13 mouse cellular contexts compared by ENCODE assay signal in the genomic region with DNA sequence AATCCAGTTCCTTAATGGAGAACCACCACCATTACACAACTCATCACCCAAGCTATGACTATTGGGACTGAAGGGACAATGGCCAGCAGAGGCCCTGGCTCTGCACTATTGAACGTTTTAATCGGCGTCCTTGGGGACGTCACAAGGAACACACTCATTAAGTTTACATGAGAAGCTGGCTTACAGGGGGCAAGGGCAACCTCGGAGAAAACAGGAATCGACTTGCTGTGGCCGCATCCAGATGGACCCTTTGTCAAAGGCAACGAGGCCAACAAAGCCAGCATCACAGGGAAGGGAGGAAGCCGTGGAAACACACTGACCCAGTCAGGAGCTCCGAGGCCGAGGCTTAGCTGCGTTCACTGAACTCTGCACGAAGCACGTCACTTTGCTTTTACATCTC.
DNase-seq lines count a peak whose midpoint lies in the region; ATAC-seq and TF ChIP-seq lines count a peak whose summit lies in the region.
"Had no signal": no experiment of that assay in that cellular context is flagged by ENCODE, and none has a peak within 500 bp of the region (broad histone marks: within the 10 kb centered on the region; RNA-seq: fewer than 3 reads in every experiment).

No protein-coding gene starts in this region.

- H3K9me3 ChIP-seq in CH12.LX (replicated peaks; ENCODE audit: low read length): no peaks in the 10 kb centered on the region
- no peaks in the 10 kb centered on the region for H3K9me3 ChIP-seq in forebrain, embryonic 14.5 days (replicated peaks; ENCODE audit: control insufficient read depth, low read length)
- no peaks in the 10 kb centered on the region for H3K9me3 ChIP-seq in midbrain, embryonic 12.5 days
- H3K9me3 ChIP-seq: limb, embryonic 13.5 days had no signal

- TF ChIP-seq RAD21 in CH12.LX (IDR thresholded peaks at IDR 0.05; ENCODE audit: low read depth, low read length): no peak

- intact Hi-C loops in heart, postnatal 10 days (cut with DNase I): no loop called here

- dilution Hi-C loops in CH12.LX (cut with MboI; ENCODE audit: extremely low pct_ligation_motif_present, extremely low pct_unique_long_range_greater_than_20kb, low sequenced_read_pairs): no loop called here

- DNase-seq in CH12.LX (ENCODE audit: extremely low read depth): no peak
- peak; percentile 30 to 38 for DNase-seq in cerebellum, postnatal 25 days
- peak; percentile 42 for DNase-seq in forebrain, embryonic 14.5 days (ENCODE audit: low spot score)
- DNase-seq in heart, postnatal 10 days: no peak
- DNase-seq in urinary bladder, postnatal 4 days (ENCODE audit: low spot score in 2 of 2): no peak
- DNase-seq in heart, adult 18-20 months: no peak
- DNase-seq: kidney, postnatal 36 days; lung, postnatal 14 days; spleen, adult 18-20 months; thymus, adult 18-20 months had no signal

- TF ChIP-seq EP300 in CH12.LX (IDR thresholded peaks at IDR 0.05; ENCODE audit: low read length): no peak

- H3K4me1 ChIP-seq in CH12.LX (ENCODE audit: control insufficient read depth in 1 of 2, insufficient read depth in 2 of 2): peaks cover 13 to 46% of the 10 kb centered on the region in 2 experiments
- H3K4me1 ChIP-seq in forebrain, embryonic 14.5 days (ENCODE audit: control insufficient read depth, insufficient read depth, low read length): peaks cover 18% of the 10 kb centered on the region
- peaks cover 32% of the 10 kb centered on the region for H3K4me1 ChIP-seq in midbrain, embryonic 12.5 days
- H3K4me1 ChIP-seq: limb, embryonic 13.5 days had no signal

- TF ChIP-seq CTCF in CH12.LX (conservative IDR thresholded peaks at IDR 0.05 in 1 of 2, IDR thresholded peaks at IDR 0.05 in 1 of 2; ENCODE audit: low read depth in 2 of 2, low read length in 2 of 2): no peak

- peak overlapping the region; percentile 90 for H3K4me2 ChIP-seq in CH12.LX (ENCODE audit: insufficient read depth, low read depth, poor library complexity, severe bottlenecking)
- peak overlapping the region; percentile 20; the same call in 1 of the 2 replicates for H3K4me2 ChIP-seq in forebrain, embryonic 14.5 days (ENCODE audit: low read length)
- H3K4me2 ChIP-seq in midbrain, embryonic 12.5 days (replicated peaks): peak overlapping the region; percentile 20
- H3K4me2 ChIP-seq: limb, embryonic 13.5 days had no signal

- no peaks in the 10 kb centered on the region for H3K79me2 ChIP-seq in CH12.LX (replicated peaks; ENCODE audit: control insufficient read depth, extremely low read depth, insufficient read depth, poor library complexity, severe bottlenecking)

- in situ Hi-C loops in CH12.LX (cut with MboI; ENCODE audit: low pct_ligation_motif_present, low pct_unique_long_range_greater_than_20kb, low sequenced_read_pairs): no loop called here

- TF ChIP-seq POLR2A in CH12.LX (IDR thresholded peaks at IDR 0.05; ENCODE audit: low read depth, low read length): no peak

- no peaks in the 10 kb centered on the region for H3K27me3 ChIP-seq in CH12.LX (replicated peaks)
- no peaks in the 10 kb centered on the region for H3K27me3 ChIP-seq in forebrain, embryonic 14.5 days (replicated peaks; ENCODE audit: control insufficient read depth, insufficient read depth, low read length)
- no peaks in the 10 kb centered on the region for H3K27me3 ChIP-seq in midbrain, embryonic 12.5 days
- H3K27me3 ChIP-seq: limb, embryonic 13.5 days had no signal

- H3K4me3 ChIP-seq in CH12.LX (replicated peaks in 1 of 3; ENCODE audit: low read depth in 2 of 3, low read length in 2 of 3, poor library complexity in 1 of 3): peak overlapping the region in 1 of 3 experiments; percentile 3
- H3K4me3 ChIP-seq in forebrain, embryonic 14.5 days (ENCODE audit: low read depth, low read length): no peak overlapping the region
- no peak overlapping the region for H3K4me3 ChIP-seq in midbrain, embryonic 12.5 days
- H3K4me3 ChIP-seq: limb, embryonic 13.5 days had no signal

- H3K9ac ChIP-seq in CH12.LX (ENCODE audit: insufficient read depth, low read depth): no peak overlapping the region; the same call in 1 of the 2 replicates
- peak overlapping the region; percentile 29; the same call in 1 of the 2 replicates for H3K9ac ChIP-seq in forebrain, embryonic 14.5 days (ENCODE audit: low read length)
- H3K9ac ChIP-seq in midbrain, embryonic 12.5 days (replicated peaks): 0 out of 2 replicates have a peak overlapping the region, but pooled peaks have one; percentile 2
- H3K9ac ChIP-seq: limb, embryonic 13.5 days had no signal

- H3K36me3 ChIP-seq in CH12.LX (replicated peaks in 1 of 2; ENCODE audit: control insufficient read depth in 1 of 2, insufficient read depth in 1 of 2, low read length in 1 of 2): no peaks in the 10 kb centered on the region
- no peaks in the 10 kb centered on the region for H3K36me3 ChIP-seq in forebrain, embryonic 14.5 days (ENCODE audit: control insufficient read depth, insufficient read depth, low read length)
- no peaks in the 10 kb centered on the region for H3K36me3 ChIP-seq in midbrain, embryonic 12.5 days
- H3K36me3 ChIP-seq: limb, embryonic 13.5 days had no signal

- WGBS in forebrain, embryonic 14.5 days: 13% methylated on average over 14 of the region's 14 CpGs
- WGBS in midbrain, embryonic 12.5 days: 16% methylated on average over 14 of the region's 14 CpGs

- peak; percentile 37; the same call in 1 of the 2 replicates for ATAC-seq in forebrain, embryonic 14.5 days
- peak; percentile 89 for ATAC-seq in midbrain, embryonic 12.5 days (ENCODE audit: low FRiP score, low read depth)
- no peak for ATAC-seq in erythroblast, adult 5-6 weeks (replicated peaks; ENCODE audit: low FRiP score, poor library complexity, severe bottlenecking)

- no peak overlapping the region for H3K27ac ChIP-seq in CH12.LX (ENCODE audit: insufficient read depth, low read depth)
- peak overlapping the region; percentile 68 for H3K27ac ChIP-seq in forebrain, embryonic 14.5 days (ENCODE audit: low read depth, low read length)
- H3K27ac ChIP-seq in midbrain, embryonic 12.5 days (replicated peaks): peak overlapping the region; percentile 85
- H3K27ac ChIP-seq: limb, embryonic 13.5 days had no signal

TF ChIP-seq in CH12.LX, 34 proteins besides CTCF, POLR2A, EP300 and RAD21:
- no peak for TF ChIP-seq BHLHE40 (IDR thresholded peaks at IDR 0.05; ENCODE audit: low read depth, low read length)
- no peak for TF ChIP-seq RCOR1 (conservative IDR thresholded peaks at IDR 0.05; ENCODE audit: low read depth, low read length)
- TF ChIP-seq USF1 (IDR thresholded peaks at IDR 0.05; ENCODE audit: low read depth, low read length): no peak
- no peak for TF ChIP-seq E2F4 (IDR thresholded peaks at IDR 0.05; ENCODE audit: insufficient replicate concordance, low read depth, low read length)
- TF ChIP-seq JUN (IDR thresholded peaks at IDR 0.05; ENCODE audit: insufficient read depth, low read depth, low read length): no peak
- TF ChIP-seq ZMIZ1 (IDR thresholded peaks at IDR 0.05; ENCODE audit: low read depth, low read length): no peak
- no peak for TF ChIP-seq MAZ (IDR thresholded peaks at IDR 0.05; ENCODE audit: low read depth, low read length)
- no peak for TF ChIP-seq ELF1 (IDR thresholded peaks at IDR 0.05; ENCODE audit: low read depth, low read length)
- TF ChIP-seq CHD2 (IDR thresholded peaks at IDR 0.05; ENCODE audit: low read length): no peak
- no peak for TF ChIP-seq IRF4 (IDR thresholded peaks at IDR 0.05; ENCODE audit: low read depth, low read length)
- TF ChIP-seq MEF2A (IDR thresholded peaks at IDR 0.05; ENCODE audit: borderline replicate concordance, low read depth, low read length): no peak
- no peak for TF ChIP-seq NELFE (IDR thresholded peaks at IDR 0.05; ENCODE audit: low read depth, low read length)
- no peak for TF ChIP-seq MAX (IDR thresholded peaks at IDR 0.05; ENCODE audit: low read length)
- TF ChIP-seq UBTF (IDR thresholded peaks at IDR 0.05; ENCODE audit: low read depth, low read length): no peak
- TF ChIP-seq ZNF384 (IDR thresholded peaks at IDR 0.05; ENCODE audit: low read depth, low read length): no peak
- no peak for TF ChIP-seq MYC (IDR thresholded peaks at IDR 0.05; ENCODE audit: low read depth, low read length)
- TF ChIP-seq GABPA (IDR thresholded peaks at IDR 0.05; ENCODE audit: insufficient replicate concordance, low read depth, low read length): no peak
- no peak for TF ChIP-seq USF2 (conservative IDR thresholded peaks at IDR 0.05; ENCODE audit: low read depth, low read length)
- no peak for TF ChIP-seq ZKSCAN1 (IDR thresholded peaks at IDR 0.05; ENCODE audit: borderline replicate concordance, low read depth, low read length)
- no peak for TF ChIP-seq ZC3H11A (IDR thresholded peaks at IDR 0.05; ENCODE audit: low read depth, low read length)

Comparison
In these comparisons a context has a peak if more than half of its experiments do, and no peak if none do; other contexts are left out.
1. DNase-seq: peak in cerebellum, postnatal 25 days (2 of 2) and forebrain, embryonic 14.5 days (single experiment); none in CH12.LX (single experiment), heart, postnatal 10 days (0 of 2), urinary bladder, postnatal 4 days (0 of 2) and heart, adult 18-20 months (0 of 2).
2. H3K4me2 ChIP-seq: peak in every context shown above with its lines; median percentile 90 in CH12.LX; 20 in forebrain, embryonic 14.5 days; 20 in midbrain, embryonic 12.5 days.